Mouse (Mus musculus): ENCODE data around the gene Zfp688. TPM values are rescaled to one million over a fixed set of nuclear protein-coding genes. Genes with fewer than 3 reads are reported as not detected.

The Zfp688 gene
- polyA plus RNA-seq, 1 experiment from 2014 or later, result 9.1 TPM

DNA sequence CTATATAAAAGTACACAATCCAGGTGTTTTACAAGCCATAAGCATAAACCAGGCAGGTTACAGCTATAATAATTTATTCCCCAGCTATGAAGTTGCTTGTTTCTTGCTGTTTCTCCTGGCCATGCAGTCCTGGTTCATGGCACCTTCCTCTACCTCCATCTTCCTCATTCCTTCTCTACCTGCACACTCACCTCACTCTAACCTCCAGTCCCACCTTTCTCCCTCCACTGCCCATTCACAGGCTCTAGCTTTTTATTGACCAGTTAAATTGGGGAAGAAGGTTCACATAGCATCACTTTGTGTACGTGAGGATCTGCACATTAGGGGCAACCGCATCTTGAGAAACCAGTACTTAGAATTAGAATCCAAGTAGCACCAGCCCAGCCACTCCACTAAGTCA, 31.2 kb upstream of the Zfp688 start:
- Histone ChIP-seq H3K4me3 (replicated peaks) (no peak overlapping the region), H3K27me3 (no peaks in the 10 kb centered on the region), H3K9me3 (replicated peaks) (peaks cover 8% of the 10 kb centered on the region), H3K27ac (no peak overlapping the region), H3K4me1 (replicated peaks) (peaks cover 44% of the 10 kb centered on the region), H3K4me2 (no peak overlapping the region), H3K9ac (no peak overlapping the region), H3K36me3 (peaks cover 51% of the 10 kb centered on the region)
- no peak for DNase-seq
- no peak for ATAC-seq (ENCODE audit: low read depth)
- WGBS (ENCODE audit: insufficient replicate concordance), result 90% methylated on average over 2 of the region's 2 CpGs

DNA sequence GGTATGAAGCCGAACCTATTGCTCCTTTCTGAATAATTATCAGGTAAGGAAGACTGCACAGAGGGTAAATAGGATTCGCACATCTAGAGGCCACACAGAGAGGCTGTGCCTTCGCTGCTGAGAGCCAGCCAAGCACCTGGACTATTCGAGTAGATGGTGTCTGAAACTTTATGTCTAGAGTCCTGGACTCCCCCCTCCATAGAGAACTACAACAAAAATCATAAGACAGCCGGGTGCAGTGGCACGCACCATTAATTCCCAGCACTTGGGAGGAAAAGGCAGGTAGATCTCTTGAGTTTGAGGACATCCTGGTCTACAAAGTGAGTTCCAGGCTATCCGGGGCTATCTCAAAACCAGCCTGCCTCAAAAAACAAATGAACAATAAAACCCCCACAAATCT, 28.1 kb upstream of the Zfp688 start:
- DNase-seq (no peak), ATAC-seq (ENCODE audit: low read depth) (no peak)
- Histone ChIP-seq H3K4me1 (replicated peaks) (peaks cover 57% of the 10 kb centered on the region), H3K27ac (peak overlapping the region; percentile 77), H3K9me3 (replicated peaks) (no peaks in the 10 kb centered on the region), H3K4me3 (replicated peaks) (peak overlapping the region; percentile 81), H3K27me3 (no peaks in the 10 kb centered on the region), H3K4me2 (peak overlapping the region; percentile 90), H3K9ac (peak overlapping the region; percentile 95), H3K36me3 (peaks cover 42% of the 10 kb centered on the region)
- 77% methylated on average over 7 of the region's 7 CpGs for WGBS (ENCODE audit: insufficient replicate concordance)

DNA sequence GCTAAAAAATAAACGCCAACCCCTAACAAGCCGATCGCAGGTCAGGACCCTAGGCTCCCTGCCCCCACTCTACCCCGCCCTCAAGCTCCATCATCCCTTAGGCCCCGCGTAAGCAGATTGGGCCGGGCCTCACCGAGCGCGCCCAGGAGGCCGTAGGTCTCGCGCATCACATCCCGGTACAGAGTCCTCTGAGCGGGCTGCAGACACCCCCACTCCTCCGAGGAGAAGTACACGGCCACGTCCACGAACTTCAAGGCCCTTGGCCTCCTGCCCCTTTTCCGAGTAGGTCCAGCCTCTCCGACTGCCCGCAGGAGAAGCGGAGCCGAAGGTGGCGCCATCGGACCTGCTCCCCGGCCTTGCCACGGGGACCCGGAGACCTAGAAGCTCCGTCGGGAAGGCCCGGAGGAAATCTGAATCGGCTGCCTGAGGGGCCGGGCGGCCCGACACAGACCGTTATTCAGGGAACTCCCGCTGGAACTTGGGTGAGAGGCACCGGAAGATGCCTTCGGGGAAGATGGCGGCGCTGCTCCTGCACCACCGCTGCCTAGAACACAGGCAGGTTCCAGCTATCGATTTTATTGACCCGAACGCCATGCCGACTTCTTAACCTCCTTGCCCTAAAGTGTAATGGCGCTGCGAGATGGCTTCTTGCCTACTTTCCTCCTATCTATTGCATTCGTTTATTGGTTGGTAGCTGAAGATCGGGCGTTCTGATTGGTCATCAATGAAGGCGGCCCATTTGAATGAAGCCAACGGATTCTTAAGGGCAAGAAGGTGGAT, 26.8 kb upstream of the Zfp688 start, which contains the start of gene Zfp689:
Gene Zfp689, minus strand, starts transcription at position 638 of the 780 bp plus-strand sequence.
- H3K4me1 ChIP-seq (replicated peaks), result peaks cover 57% of the 10 kb centered on the region
- H3K27ac ChIP-seq, result peak within 1 kb of the TSS; percentile 93
- H3K9me3 ChIP-seq (replicated peaks), result no peaks in the 10 kb centered on the region
- ATAC-seq (ENCODE audit: low read depth), result peak; percentile 91
- WGBS (ENCODE audit: insufficient replicate concordance), result under 1% methylated on average over 54 of the region's 54 CpGs
- H3K4me3 ChIP-seq (replicated peaks), result peak within 1 kb of the TSS; percentile 81
- peak within 1 kb of the TSS; percentile 95 for H3K9ac ChIP-seq
- DNase-seq, result peak; percentile 90
- H3K36me3 ChIP-seq, result peaks cover 49% of the 10 kb centered on the region
- peak within 1 kb of the TSS; percentile 90 for H3K4me2 ChIP-seq
- H3K27me3 ChIP-seq, result no peaks in the 10 kb centered on the region

DNA sequence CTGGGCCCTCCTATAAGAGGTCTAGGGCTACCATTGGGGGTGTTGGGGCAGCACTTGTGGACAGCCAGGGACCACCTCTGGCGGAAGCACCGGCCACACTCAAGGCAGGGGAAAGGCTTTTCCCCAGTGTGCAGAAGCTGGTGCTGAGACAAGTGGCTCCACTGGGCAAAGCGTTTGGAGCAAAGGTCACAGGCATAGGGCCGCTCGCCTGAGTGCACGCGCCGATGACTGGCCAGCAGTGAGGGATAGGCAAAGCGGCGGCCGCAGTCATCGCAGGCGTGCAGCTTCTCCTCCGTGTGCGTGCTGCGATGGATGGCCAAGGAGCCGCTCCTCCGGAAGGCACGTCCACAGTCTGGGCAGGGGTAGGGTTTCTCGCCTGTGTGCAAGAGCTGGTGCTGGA, 22.1 kb upstream of the Zfp688 start:
- no peaks in the 10 kb centered on the region for H3K9me3 ChIP-seq (replicated peaks)
- H3K9ac ChIP-seq, result no peak overlapping the region
- no peak overlapping the region for H3K27ac ChIP-seq
- peaks cover 15% of the 10 kb centered on the region for H3K4me1 ChIP-seq (replicated peaks)
- H3K4me3 ChIP-seq (replicated peaks), result no peak overlapping the region
- no peak for ATAC-seq (ENCODE audit: low read depth)
- WGBS (ENCODE audit: insufficient replicate concordance), result 87% methylated on average over 20 of the region's 20 CpGs
- H3K27me3 ChIP-seq, result no peaks in the 10 kb centered on the region
- H3K36me3 ChIP-seq, result peaks cover 41% of the 10 kb centered on the region
- no peak overlapping the region for H3K4me2 ChIP-seq
- no peak for DNase-seq

DNA sequence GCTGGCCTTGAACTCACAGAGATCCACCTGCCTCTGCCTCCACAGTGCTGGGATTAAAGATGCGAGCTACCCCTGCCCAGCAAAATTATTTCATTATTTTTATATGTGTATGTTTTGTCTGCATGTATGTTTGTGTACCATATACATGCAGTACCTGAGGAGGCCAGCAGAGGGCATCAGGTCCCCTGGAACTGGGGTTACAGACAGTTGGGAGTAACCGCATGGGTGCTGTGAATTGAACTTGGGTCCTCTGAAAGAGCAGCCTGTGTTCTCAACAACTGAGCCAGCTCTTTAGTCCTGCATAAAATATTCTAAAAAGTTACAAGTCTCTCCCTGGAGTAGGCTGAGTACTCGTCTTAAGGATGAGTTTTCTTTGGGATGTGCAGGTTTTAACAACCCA, 15.9 kb upstream of the Zfp688 start:
- DNase-seq (no peak), ATAC-seq (ENCODE audit: low read depth) (no peak)
- 76% methylated on average over 3 of the region's 3 CpGs for WGBS (ENCODE audit: insufficient replicate concordance)
- Histone ChIP-seq H3K27me3 (no peaks in the 10 kb centered on the region), H3K9ac (no peak overlapping the region), H3K36me3 (peaks cover 3% of the 10 kb centered on the region; the same call in 1 of the 2 replicates), H3K4me2 (no peak overlapping the region), H3K9me3 (replicated peaks) (peaks cover 14% of the 10 kb centered on the region), H3K4me1 (replicated peaks) (no peaks in the 10 kb centered on the region), H3K4me3 (replicated peaks) (no peak overlapping the region), H3K27ac (no peak overlapping the region)

DNA sequence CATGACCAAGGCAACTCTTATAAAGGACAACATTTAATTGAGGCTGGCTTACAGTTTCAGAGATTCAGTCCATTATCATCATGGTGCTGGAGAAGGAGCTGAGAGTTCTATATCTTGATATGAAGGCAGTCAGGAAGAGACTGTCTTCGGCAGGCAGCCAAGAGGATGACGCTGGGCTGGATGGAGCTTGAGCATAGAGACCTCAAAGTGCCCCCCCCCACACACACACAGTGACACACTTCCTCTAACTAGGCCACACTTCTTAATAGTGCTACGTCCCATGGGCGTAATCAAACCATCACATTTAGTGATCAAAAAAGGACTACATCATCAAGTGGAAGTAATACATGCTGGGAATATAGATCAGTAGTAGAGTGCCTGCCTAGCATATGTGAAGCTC, 13.3 kb upstream of the Zfp688 start:
- Histone ChIP-seq H3K9ac (no peak overlapping the region), H3K4me3 (replicated peaks) (no peak overlapping the region), H3K27me3 (peaks cover 6% of the 10 kb centered on the region; the same call in 1 of the 2 replicates), H3K36me3 (no peaks in the 10 kb centered on the region), H3K4me1 (replicated peaks) (no peaks in the 10 kb centered on the region), H3K9me3 (replicated peaks) (peaks cover 14% of the 10 kb centered on the region), H3K4me2 (no peak overlapping the region), H3K27ac (no peak overlapping the region)
- DNase-seq, result no peak
- no peak for ATAC-seq (ENCODE audit: low read depth)
- WGBS (ENCODE audit: insufficient replicate concordance), result 63% methylated on average over 4 of the region's 4 CpGs

DNA sequence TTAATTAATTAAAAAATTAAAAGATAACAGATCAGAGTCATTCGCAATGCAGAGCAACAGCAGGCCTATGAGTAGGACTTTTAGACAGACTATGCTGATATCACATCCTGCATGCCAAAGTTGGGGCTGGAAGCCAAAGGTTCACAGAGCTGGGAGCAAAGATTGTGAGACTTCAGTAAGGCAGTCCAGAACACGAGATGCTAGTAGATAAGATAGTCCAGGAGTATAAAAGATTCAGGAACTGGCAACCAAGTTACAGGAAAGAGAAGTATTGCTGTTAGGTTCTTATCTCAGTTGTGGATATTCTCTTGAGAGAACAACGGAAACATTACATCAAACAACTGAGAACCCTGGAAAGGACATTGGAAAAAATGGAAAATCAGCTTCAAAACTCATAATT, 4.5 kb upstream of the Zfp688 start:
- WGBS (ENCODE audit: insufficient replicate concordance), result 43% methylated on average over 3 of the region's 3 CpGs
- Histone ChIP-seq H3K4me3 (replicated peaks) (no peak overlapping the region), H3K27ac (no peak overlapping the region), H3K9me3 (replicated peaks) (no peaks in the 10 kb centered on the region), H3K27me3 (peaks cover 12% of the 10 kb centered on the region), H3K4me2 (no peak overlapping the region), H3K36me3 (no peaks in the 10 kb centered on the region), H3K4me1 (replicated peaks) (peaks cover 15% of the 10 kb centered on the region), H3K9ac (no peak overlapping the region)
- no peak for DNase-seq
- no peak for ATAC-seq (ENCODE audit: low read depth)

DNA sequence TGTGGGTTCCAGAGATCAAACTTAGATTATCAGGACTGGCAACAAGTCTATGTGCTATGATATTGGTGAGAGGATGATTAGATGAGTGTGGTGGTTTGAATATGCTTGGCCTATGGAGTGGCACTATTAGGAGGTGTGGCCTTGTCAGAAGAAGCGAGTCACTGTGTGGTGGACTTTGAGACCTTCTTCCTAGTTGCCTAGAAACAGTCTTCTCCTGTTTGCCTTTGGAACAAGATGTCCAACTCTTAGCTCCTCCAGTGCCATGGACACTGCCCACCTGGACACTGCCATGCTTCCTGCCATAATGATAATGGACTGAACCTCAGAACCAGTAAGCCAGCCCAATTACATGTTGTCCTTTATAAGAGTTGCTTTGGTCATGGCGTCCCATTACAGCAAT, 4.0 kb upstream of the Zfp688 start:
- DNase-seq (no peak), ATAC-seq (ENCODE audit: low read depth) (no peak)
- no peak overlapping the region for H3K4me2 ChIP-seq
- H3K4me3 ChIP-seq (replicated peaks), result no peak overlapping the region
- H3K36me3 ChIP-seq, result no peaks in the 10 kb centered on the region
- peaks cover 19% of the 10 kb centered on the region for H3K4me1 ChIP-seq (replicated peaks)
- 68% methylated on average over 2 of the region's 2 CpGs for WGBS (ENCODE audit: insufficient replicate concordance)
- H3K9ac ChIP-seq, result no peak overlapping the region
- H3K27ac ChIP-seq, result no peak overlapping the region
- peaks cover 12% of the 10 kb centered on the region for H3K27me3 ChIP-seq
- H3K9me3 ChIP-seq (replicated peaks), result no peaks in the 10 kb centered on the region

DNA sequence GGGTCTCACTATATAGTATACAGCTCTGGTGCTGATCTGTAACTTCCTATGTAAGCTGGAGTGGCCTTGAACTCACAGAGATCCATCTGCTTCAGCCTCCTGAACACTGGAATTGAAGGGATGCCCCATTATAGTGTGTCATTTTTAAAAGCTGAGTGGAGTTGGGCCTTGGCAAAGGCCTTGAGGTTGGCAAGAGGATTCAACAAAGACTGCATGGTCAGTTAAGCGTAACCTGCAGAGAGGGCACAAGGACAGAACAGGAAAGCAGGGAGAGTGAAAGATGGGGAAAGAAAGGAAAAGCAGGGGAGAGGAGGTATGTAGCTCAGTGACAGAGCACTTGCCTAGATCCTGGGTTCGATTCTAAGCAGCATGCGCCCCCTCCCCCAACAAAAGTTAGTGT, 3.4 kb upstream of the Zfp688 start:
- Histone ChIP-seq H3K27me3 (peaks cover 9% of the 10 kb centered on the region), H3K4me2 (no peak overlapping the region), H3K9me3 (replicated peaks) (no peaks in the 10 kb centered on the region), H3K36me3 (no peaks in the 10 kb centered on the region), H3K4me3 (replicated peaks) (no peak overlapping the region), H3K4me1 (replicated peaks) (peaks cover 26% of the 10 kb centered on the region), H3K9ac (no peak overlapping the region), H3K27ac (no peak overlapping the region)
- DNase-seq, result no peak
- ATAC-seq (ENCODE audit: low read depth), result no peak
- 80% methylated on average over 3 of the region's 3 CpGs for WGBS (ENCODE audit: insufficient replicate concordance)

DNA sequence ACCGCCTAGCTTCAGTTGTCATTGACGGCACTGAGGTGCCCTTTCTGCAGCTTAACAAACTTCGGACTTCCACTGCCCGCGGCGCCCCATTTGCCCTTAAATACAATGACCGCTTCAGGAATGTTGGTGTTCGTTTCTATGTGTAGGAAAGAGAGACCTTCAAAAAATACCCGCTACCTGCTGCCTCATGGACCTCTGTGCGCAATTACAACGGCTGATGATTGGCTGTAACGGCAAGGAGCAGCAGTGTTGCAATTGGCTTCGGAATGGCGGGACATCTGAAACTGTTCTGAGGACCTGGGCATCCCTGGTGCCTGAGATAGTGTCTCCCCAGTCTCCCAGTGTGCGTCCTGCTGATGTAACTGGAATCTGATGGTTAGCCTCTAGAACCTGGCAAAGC, 379 bp upstream of the Zfp688 start:
- DNase-seq (peak; percentile 36), ATAC-seq (ENCODE audit: low read depth) (peak; percentile 60)
- 2% methylated on average over 15 of the region's 15 CpGs for WGBS (ENCODE audit: insufficient replicate concordance)
- Histone ChIP-seq H3K36me3 (peaks cover 10% of the 10 kb centered on the region), H3K27me3 (peaks cover 9% of the 10 kb centered on the region), H3K27ac (peak overlapping the region; percentile 41), H3K9me3 (replicated peaks) (no peaks in the 10 kb centered on the region), H3K4me1 (replicated peaks) (peaks cover 26% of the 10 kb centered on the region), H3K4me2 (peak overlapping the region; percentile 97), H3K4me3 (replicated peaks) (peak overlapping the region; percentile 83), H3K9ac (peak overlapping the region; percentile 88)

DNA sequence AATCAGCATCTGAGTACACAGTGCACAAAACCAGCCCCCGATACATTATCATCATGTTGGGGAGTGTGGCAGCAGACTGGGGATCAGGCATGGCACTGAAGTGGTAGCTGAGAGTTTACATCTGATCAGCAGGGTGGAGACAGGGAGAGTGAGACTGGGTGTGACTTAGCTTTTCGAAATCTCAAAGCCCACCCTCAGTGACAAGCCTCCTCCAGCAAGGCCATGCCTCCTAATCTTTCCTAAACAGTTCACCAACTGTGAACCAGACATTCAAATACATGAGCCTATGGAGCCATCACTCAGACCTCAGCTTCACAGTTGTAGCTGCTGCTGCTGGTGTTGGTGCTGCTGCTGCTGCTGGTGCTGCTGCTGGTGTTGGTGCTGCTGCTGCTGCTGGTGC, 10.4 kb downstream of the Zfp688 start:
- no peaks in the 10 kb centered on the region for H3K27me3 ChIP-seq
- WGBS (ENCODE audit: insufficient replicate concordance), result 42% methylated on average over 2 of the region's 2 CpGs

More for the DNA sequence above, 10.4 kb downstream of the Zfp688 start:
- H3K9ac ChIP-seq, result no peak overlapping the region
- H3K4me2 ChIP-seq, result no peak overlapping the region
- no peaks in the 10 kb centered on the region for H3K9me3 ChIP-seq (replicated peaks)
- H3K36me3 ChIP-seq, result no peaks in the 10 kb centered on the region
- H3K27ac ChIP-seq, result no peak overlapping the region
- ATAC-seq (ENCODE audit: low read depth) (peak; percentile 41), DNase-seq (no peak)
- no peak overlapping the region for H3K4me3 ChIP-seq (replicated peaks)
- H3K4me1 ChIP-seq (replicated peaks), result peaks cover 7% of the 10 kb centered on the region
